ENCODE assay signal across 9 mouse cellular contexts in genomic region chr4:71332018-71332417, GRCm38 (mm10).
DNase-seq lines count a peak whose midpoint lies in the region; ATAC-seq and TF ChIP-seq lines count a peak whose summit lies in the region.
"Had no signal": no experiment of that assay in that cellular context is flagged by ENCODE, and none has a peak within 500 bp of the region (broad histone marks: within the 10 kb centered on the region; RNA-seq: fewer than 3 reads in every experiment).

No protein-coding gene starts in this region.

- 75% methylated on average over 4 of the region's 4 CpGs for WGBS in hindbrain, postnatal 0 days
- WGBS in hindbrain, embryonic 12.5 days: 80% methylated on average over 4 of the region's 4 CpGs
- WGBS in embryonic facial prominence, embryonic 11.5 days: 75% methylated on average over 4 of the region's 4 CpGs

- peak; percentile 40 for TF ChIP-seq CTCF in hindbrain, postnatal 0 days (IDR thresholded peaks at IDR 0.05; ENCODE audit: low read depth)

- peak; percentile 21 for DNase-seq in hindbrain, postnatal 0 days (ENCODE audit: low spot score)
- peak; percentile 10 for DNase-seq in urinary bladder, postnatal 25 days (ENCODE audit: low spot score)
- DNase-seq in urinary bladder, adult 18-20 months (ENCODE audit: low spot score in 2 of 2): no peak
- peak; percentile 40 for DNase-seq in embryonic facial prominence, embryonic 11.5 days (ENCODE audit: low spot score)
- peak; percentile 10 for DNase-seq in mesoderm, embryonic 11.5 days (ENCODE audit: low read depth, low spot score)
- no peak for DNase-seq in cerebellum, postnatal 36 days
- no peak for DNase-seq in cerebellum, postnatal 4 days (ENCODE audit: low spot score in 2 of 2)

- H3K27me3 ChIP-seq in hindbrain, postnatal 0 days (ENCODE audit: insufficient read depth, low read length): no peaks in the 10 kb centered on the region
- no peaks in the 10 kb centered on the region for H3K27me3 ChIP-seq in hindbrain, embryonic 12.5 days
- H3K27me3 ChIP-seq in embryonic facial prominence, embryonic 11.5 days (ENCODE audit: control insufficient read depth, insufficient read depth, low read length): no peaks in the 10 kb centered on the region

- ATAC-seq in hindbrain, postnatal 0 days: no peak
- no peak for ATAC-seq in hindbrain, embryonic 12.5 days (ENCODE audit: low FRiP score)
- no peak for ATAC-seq in embryonic facial prominence, embryonic 11.5 days (replicated peaks; ENCODE audit: insufficient number of reproducible peaks, low FRiP score, low TSS enrichment, low read depth)

- H3K4me2 ChIP-seq in hindbrain, postnatal 0 days (ENCODE audit: low read depth, low read length): no peak overlapping the region
- no peak overlapping the region for H3K4me2 ChIP-seq in hindbrain, embryonic 12.5 days (replicated peaks)
- no peak overlapping the region for H3K4me2 ChIP-seq in embryonic facial prominence, embryonic 11.5 days (ENCODE audit: low read depth, low read length)

- H3K4me1 ChIP-seq in hindbrain, postnatal 0 days (ENCODE audit: insufficient read depth, low read length): no peaks in the 10 kb centered on the region
- no peaks in the 10 kb centered on the region for H3K4me1 ChIP-seq in hindbrain, embryonic 12.5 days
- H3K4me1 ChIP-seq in embryonic facial prominence, embryonic 11.5 days (ENCODE audit: control insufficient read depth, insufficient read depth, low read length): no peaks in the 10 kb centered on the region

- H3K27ac ChIP-seq in hindbrain, postnatal 0 days: no peak overlapping the region
- no peak overlapping the region for H3K27ac ChIP-seq in hindbrain, embryonic 12.5 days
- no peak overlapping the region for H3K27ac ChIP-seq in embryonic facial prominence, embryonic 11.5 days (replicated peaks; ENCODE audit: low read depth, low read length)

- no peaks in the 10 kb centered on the region for H3K9me3 ChIP-seq in hindbrain, postnatal 0 days (ENCODE audit: low read length)
- no peaks in the 10 kb centered on the region for H3K9me3 ChIP-seq in hindbrain, embryonic 12.5 days (replicated peaks)
- H3K9me3 ChIP-seq in embryonic facial prominence, embryonic 11.5 days (replicated peaks; ENCODE audit: control insufficient read depth, low read length): no peaks in the 10 kb centered on the region

- no peaks in the 10 kb centered on the region for H3K36me3 ChIP-seq in hindbrain, postnatal 0 days (ENCODE audit: insufficient read depth, low read length)
- no peaks in the 10 kb centered on the region for H3K36me3 ChIP-seq in hindbrain, embryonic 12.5 days
- no peaks in the 10 kb centered on the region for H3K36me3 ChIP-seq in embryonic facial prominence, embryonic 11.5 days (replicated peaks; ENCODE audit: control insufficient read depth, insufficient read depth, low read depth, low read length)

- H3K4me3 ChIP-seq in hindbrain, postnatal 0 days (ENCODE audit: low read length): no peak overlapping the region
- no peak overlapping the region for H3K4me3 ChIP-seq in hindbrain, embryonic 12.5 days
- H3K4me3 ChIP-seq in embryonic facial prominence, embryonic 11.5 days (ENCODE audit: low read depth, low read length): no peak overlapping the region
- H3K4me3 ChIP-seq: myocyte had no signal

- no peak overlapping the region for H3K9ac ChIP-seq in hindbrain, postnatal 0 days (replicated peaks; ENCODE audit: low read length)
- H3K9ac ChIP-seq in hindbrain, embryonic 12.5 days: no peak overlapping the region
- H3K9ac ChIP-seq in embryonic facial prominence, embryonic 11.5 days (replicated peaks; ENCODE audit: low read length): no peak overlapping the region

Comparison
In these comparisons a context has a peak if more than half of its experiments do, and no peak if none do; other contexts are left out.
1. DNase-seq: peak in hindbrain, postnatal 0 days (single experiment), urinary bladder, postnatal 25 days (single experiment), embryonic facial prominence, embryonic 11.5 days (single experiment) and mesoderm, embryonic 11.5 days (single experiment); none in urinary bladder, adult 18-20 months (0 of 2), cerebellum, postnatal 36 days (0 of 2) and cerebellum, postnatal 4 days (0 of 2).